8 mouse cellular contexts compared by ENCODE assay signal in genomic region chr7:143296001-143296379, GRCm38 (mm10).
DNase-seq lines count a peak whose midpoint lies in the region; ATAC-seq and TF ChIP-seq lines count a peak whose summit lies in the region.

No protein-coding gene starts in this region.

- peak in 1 of 2 experiments; percentile 21 for DNase-seq in cerebellum, adult 2 months
- DNase-seq in cerebellum, postnatal 4 days (ENCODE audit: low spot score in 2 of 2): no peak
- DNase-seq in 416B (ENCODE audit: low read depth): peak; percentile 73
- DNase-seq in embryo, embryonic 10.5 days (ENCODE audit: low spot score): peak; percentile 46
- DNase-seq in frontal cortex, adult 2 months (ENCODE audit: extremely low spot score in 1 of 2, low spot score in 1 of 2): no peak
- DNase-seq in right cerebral cortex, postnatal 4 days: no peak

- TF ChIP-seq CTCF in cerebellum, adult 2 months (IDR thresholded peaks at IDR 0.05; ENCODE audit: borderline replicate concordance, insufficient read depth, low read depth, low read length): no peak

- H3K27me3 ChIP-seq in cerebellum, adult 2 months (ENCODE audit: control insufficient read depth, insufficient read depth, low read length): no peaks in the 10 kb centered on the region
- no peaks in the 10 kb centered on the region for H3K27me3 ChIP-seq in hindbrain, embryonic 13.5 days

- H3K9ac ChIP-seq in hindbrain, embryonic 13.5 days: peak overlapping the region; percentile 83

- no peaks in the 10 kb centered on the region for H3K9me3 ChIP-seq in hindbrain, embryonic 13.5 days

- ATAC-seq in hindbrain, embryonic 13.5 days (ENCODE audit: low FRiP score): peak; percentile 67
- ATAC-seq in megakaryocyte progenitor cell, adult 5-6 weeks (replicated peaks; ENCODE audit: poor library complexity): peak; percentile 52

- 51% methylated on average over 20 of the region's 20 CpGs for WGBS in cerebellum, adult 2 months
- WGBS in hindbrain, embryonic 13.5 days: 46% methylated on average over 20 of the region's 20 CpGs

- H3K36me3 ChIP-seq in hindbrain, embryonic 13.5 days: no peaks in the 10 kb centered on the region

- no peaks in the 10 kb centered on the region for H3K4me1 ChIP-seq in cerebellum, adult 2 months (ENCODE audit: control insufficient read depth, insufficient read depth, low read length)
- peaks cover 27% of the 10 kb centered on the region for H3K4me1 ChIP-seq in hindbrain, embryonic 13.5 days (replicated peaks)

- TF ChIP-seq POLR2A in cerebellum, adult 2 months (IDR thresholded peaks at IDR 0.05; ENCODE audit: borderline replicate concordance, insufficient read depth, low read length): no peak

- H3K4me3 ChIP-seq in cerebellum, adult 2 months (replicated peaks; ENCODE audit: insufficient read depth, low read depth, low read length): peak overlapping the region; percentile 86
- H3K4me3 ChIP-seq in hindbrain, embryonic 13.5 days: peak overlapping the region; percentile 59

- H3K4me2 ChIP-seq in hindbrain, embryonic 13.5 days: peak overlapping the region; percentile 62

- H3K27ac ChIP-seq in cerebellum, adult 2 months (ENCODE audit: insufficient read depth, low read length): peak overlapping the region; percentile 32; the same call in 1 of the 2 replicates
- peak overlapping the region; percentile 82 for H3K27ac ChIP-seq in hindbrain, embryonic 13.5 days

Comparison
In these comparisons a context has a peak if more than half of its experiments do, and no peak if none do; other contexts are left out.
1. DNase-seq: peak in 416B (single experiment) and embryo, embryonic 10.5 days (single experiment); none in cerebellum, postnatal 4 days (0 of 2), frontal cortex, adult 2 months (0 of 2) and right cerebral cortex, postnatal 4 days (single experiment).